Mouse (Mus musculus) cortical plate, adult 2 months (tissue): Measurements from ENCODE around the gene Rragd.

Experiments used
- CTCF ChIP-seq: fragments of 200-500 bp; IDR thresholded peaks from 2 replicates; pipeline ENCODE4 v1.5.1; 2011; ENCODE audit warnings: mild to moderate bottlenecking, control low read depth, low read length; ENCODE audit not compliant: insufficient read depth; ENCODE audit errors: extremely low read depth
- POLR2A ChIP-seq: fragments of 200-500 bp; IDR thresholded peaks from 2 replicates; pipeline ENCODE4 v1.6.1; 2011; ENCODE audit warnings: mild to moderate bottlenecking, low read length, control low read depth; ENCODE audit not compliant: insufficient read depth; ENCODE audit errors: extremely low read depth

DNA sequence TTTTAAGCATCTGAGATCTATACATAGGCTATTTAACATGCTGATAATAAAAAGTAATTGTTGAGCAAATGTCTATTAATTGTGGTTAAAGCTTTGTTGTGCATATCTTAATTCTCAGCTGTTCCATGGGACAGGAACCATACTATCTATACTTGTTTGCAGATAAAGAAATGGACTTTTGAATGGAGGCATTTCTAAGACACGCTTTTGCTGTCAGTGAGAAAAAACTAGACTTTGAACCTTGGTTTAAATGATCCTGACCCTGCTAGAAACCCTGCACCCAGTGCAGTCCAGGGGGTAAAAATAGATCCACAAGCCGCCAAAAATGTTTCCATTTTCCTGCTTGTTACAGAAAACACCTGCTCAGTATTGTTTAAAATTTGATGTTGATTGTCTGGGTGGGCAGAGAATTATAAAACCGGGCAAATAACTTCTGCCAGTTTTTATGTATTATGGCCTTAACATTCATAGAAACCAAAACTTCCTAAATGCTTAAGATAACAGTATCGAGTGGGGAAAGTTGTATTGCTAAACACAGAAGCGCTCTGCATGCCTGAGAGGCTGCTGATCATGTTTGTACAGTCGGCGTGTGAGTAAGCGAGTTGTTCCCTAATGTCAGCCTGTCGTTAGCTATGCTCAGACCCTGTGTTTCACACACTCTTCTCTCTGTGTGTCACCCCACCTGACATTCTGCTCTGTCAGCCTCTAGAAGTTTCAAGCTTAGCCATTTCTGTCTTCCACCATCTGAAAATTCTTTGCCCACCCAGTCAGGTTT lies 24.8 kb downstream of the Rragd start:
- TF ChIP-seq POLR2A: no peak
- TF ChIP-seq CTCF: no peak
